9 mouse cellular contexts compared by ENCODE assay signal in genomic region chr4:135314419-135314832, GRCm38 (mm10). TPM values are rescaled to one million over a fixed set of nuclear protein-coding genes. Genes with fewer than 3 reads are reported as not detected.
A peak's percentile ranks its signal among the peaks of the same experiment; 100 is the strongest.
DNase-seq lines count a peak whose midpoint lies in the region; ATAC-seq lines count a peak whose summit lies in the region.
"Had no signal": no experiment of that assay in that cellular context is flagged by ENCODE, and none has a peak within 500 bp of the region (broad histone marks: within the 10 kb centered on the region; RNA-seq: fewer than 3 reads in every experiment).

No protein-coding gene starts in this region.

- peaks cover 5% of the 10 kb centered on the region; the same call in 1 of the 2 replicates for H3K9me3 ChIP-seq in heart, embryonic 11.5 days (replicated peaks; ENCODE audit: control insufficient read depth, low read length)
- H3K9me3 ChIP-seq in heart, embryonic 14.5 days (ENCODE audit: control insufficient read depth, low read length), result peaks cover 4% of the 10 kb centered on the region; the same call in 1 of the 2 replicates
- H3K9me3 ChIP-seq in hindbrain, embryonic 14.5 days (ENCODE audit: control insufficient read depth, low read length), result no peaks in the 10 kb centered on the region

- 34% methylated on average over 11 of the region's 11 CpGs for WGBS in heart, embryonic 11.5 days (ENCODE audit: insufficient replicate concordance)
- 17% methylated on average over 11 of the region's 11 CpGs for WGBS in heart, embryonic 14.5 days
- WGBS in macrophage (ENCODE audit: missing documents), result 72% methylated on average over 11 of the region's 11 CpGs
- 88% methylated on average over 11 of the region's 11 CpGs for WGBS in hindbrain, embryonic 14.5 days

- H3K79me2 ChIP-seq in macrophage (ENCODE audit: inconsistent target), result no peaks in the 10 kb centered on the region

- no peak for ATAC-seq in heart, embryonic 11.5 days (replicated peaks; ENCODE audit: insufficient number of reproducible peaks, low FRiP score, low TSS enrichment)
- ATAC-seq in heart, embryonic 14.5 days (ENCODE audit: insufficient number of reproducible peaks, insufficient read depth, low FRiP score, low read depth), result no peak
- no peak for ATAC-seq in hindbrain, embryonic 14.5 days (ENCODE audit: low FRiP score)

- H3K4me1 ChIP-seq in heart, embryonic 11.5 days (ENCODE audit: control insufficient read depth, insufficient read depth, low read length), result peaks cover 28% of the 10 kb centered on the region
- peaks cover 31 to 38% of the 10 kb centered on the region in 2 experiments for H3K4me1 ChIP-seq in heart, embryonic 14.5 days (ENCODE audit: control insufficient read depth in 2 of 2, insufficient read depth in 2 of 2, low read length in 2 of 2)
- no peaks in the 10 kb centered on the region for H3K4me1 ChIP-seq in hindbrain, embryonic 14.5 days (replicated peaks; ENCODE audit: control insufficient read depth, insufficient read depth, low read length)

- H3K4me3 ChIP-seq in heart, embryonic 11.5 days (ENCODE audit: low read depth, low read length), result no peak overlapping the region
- H3K4me3 ChIP-seq in heart, embryonic 14.5 days (ENCODE audit: control insufficient read depth in 1 of 2, insufficient read depth in 1 of 2, low read depth in 1 of 2, low read length in 2 of 2), result peak overlapping the region in 1 of 2 experiments; percentile 14; a peak in 1 of 4 replicates
- H3K4me3 ChIP-seq in macrophage (ENCODE audit: inconsistent target), result no peak overlapping the region; the same call in 1 of the 2 replicates
- H3K4me3 ChIP-seq in hindbrain, embryonic 14.5 days (replicated peaks; ENCODE audit: low read length), result no peak overlapping the region

- intact Hi-C loops in heart, postnatal 25 days (cut with DNase I), result no loop called here

- no peak overlapping the region for H3K9ac ChIP-seq in heart, embryonic 11.5 days (ENCODE audit: low read depth, low read length)
- H3K9ac ChIP-seq in heart, embryonic 14.5 days (ENCODE audit: low read length), result peak overlapping the region; percentile 67
- no peak overlapping the region for H3K9ac ChIP-seq in hindbrain, embryonic 14.5 days

- peak overlapping the region; percentile 95 for H3K27ac ChIP-seq in heart, embryonic 11.5 days (ENCODE audit: low read depth, low read length)
- peak overlapping the region; percentile 95 to 97 for H3K27ac ChIP-seq in heart, embryonic 14.5 days (replicated peaks in 1 of 2; ENCODE audit: control insufficient read depth in 1 of 2, insufficient read depth in 1 of 2, low read depth in 2 of 2, low read length in 2 of 2)
- peak overlapping the region; percentile 73 for H3K27ac ChIP-seq in macrophage
- no peak overlapping the region for H3K27ac ChIP-seq in hindbrain, embryonic 14.5 days

- no peaks in the 10 kb centered on the region for H3K27me3 ChIP-seq in heart, embryonic 11.5 days (ENCODE audit: control insufficient read depth, insufficient read depth, low read length)
- no peaks in the 10 kb centered on the region for H3K27me3 ChIP-seq in heart, embryonic 14.5 days (ENCODE audit: control insufficient read depth, insufficient read depth, low read length)
- no peaks in the 10 kb centered on the region for H3K27me3 ChIP-seq in hindbrain, embryonic 14.5 days (ENCODE audit: control insufficient read depth, insufficient read depth, low read length)

- H3K36me3 ChIP-seq in heart, embryonic 11.5 days (ENCODE audit: control insufficient read depth, insufficient read depth, low read length), result peaks cover 16% of the 10 kb centered on the region
- H3K36me3 ChIP-seq in heart, embryonic 14.5 days (ENCODE audit: control insufficient read depth, insufficient read depth, low read length), result peaks cover 42% of the 10 kb centered on the region
- no peaks in the 10 kb centered on the region for H3K36me3 ChIP-seq in macrophage (ENCODE audit: inconsistent target)
- H3K36me3 ChIP-seq in hindbrain, embryonic 14.5 days (replicated peaks; ENCODE audit: control insufficient read depth, insufficient read depth), result peaks cover 39% of the 10 kb centered on the region

- peak overlapping the region; percentile 57 for H3K4me2 ChIP-seq in heart, embryonic 11.5 days
- peak overlapping the region; percentile 62 for H3K4me2 ChIP-seq in heart, embryonic 14.5 days (ENCODE audit: low read length)
- no peak overlapping the region for H3K4me2 ChIP-seq in hindbrain, embryonic 14.5 days (replicated peaks)

- DNase-seq in heart, postnatal 25 days (ENCODE audit: low spot score), result no peak
- peak; percentile 83 for DNase-seq in MEL-GATA-1-ER (ENCODE audit: extremely low read depth, low read depth)
- DNase-seq in hindbrain, embryonic 14.5 days (ENCODE audit: low spot score), result no peak
- no peak for DNase-seq in cerebellum, adult 8-10 months
- DNase-seq in right cerebral cortex, postnatal 36 days (ENCODE audit: low spot score in 2 of 2), result no peak
- DNase-seq: cerebellum, postnatal 10 days had no signal

RNA-seq across cellular contexts. Expression of gene Srrm1, which starts 38.7 kb away (rescaled TPM):
- polyA plus RNA-seq in heart, embryonic 11.5 days (2014; fragmentation: Nextera tagmentation; extraction: Ambion mirVana), result 143 and 183 TPM in 2 replicates
- 10 to 100 TPM; 58.8 to 62.3 TPM for total RNA-seq in heart, postnatal 25 days (2021)
- polyA plus RNA-seq in heart, embryonic 14.5 days (2014; fragmentation: Nextera tagmentation; extraction: Ambion mirVana), result 120 TPM in 2 replicates
- total RNA-seq in macrophage (2018; cell fraction: chromatin; rRNA removed), result 100 to 1,000 TPM; 375 to 635 (median 477) TPM
- 100 to 1,000 TPM in 14 of 26 experiments, 10 to 100 TPM in 12; 88.1 to 126 (median 101) TPM for total RNA-seq in macrophage (2018; cell fraction: cytosol; rRNA removed)
- total RNA-seq in macrophage (2018; cell fraction: nucleus; rRNA removed), result 100 to 1,000 TPM; 200 to 361 (median 267) TPM
- polyA plus RNA-seq in macrophage (2018), result 79.8 to 270 TPM (median 92.9 TPM) in 3 replicates
- polyA plus RNA-seq in hindbrain, embryonic 14.5 days (2014; fragmentation: Nextera tagmentation; extraction: Ambion mirVana), result 137 and 146 TPM in 2 replicates

RNA-seq across cellular contexts. Expression of gene Clic4, which starts 41.8 kb away (rescaled TPM):
- 156 and 251 TPM in 2 replicates for polyA plus RNA-seq in heart, embryonic 11.5 days (2014; fragmentation: Nextera tagmentation; extraction: Ambion mirVana)
- total RNA-seq in heart, postnatal 25 days (2021), result 100 to 1,000 TPM; 249 to 269 TPM
- 181 and 194 TPM in 2 replicates for polyA plus RNA-seq in heart, embryonic 14.5 days (2014; fragmentation: Nextera tagmentation; extraction: Ambion mirVana)
- 1,000 to 10,000 TPM in 4 of 26 experiments, 100 to 1,000 TPM in 12, 10 to 100 TPM in 10; 44.7 to 1,202 (median 255) TPM for total RNA-seq in macrophage (2018; cell fraction: chromatin; rRNA removed)
- 1,000 to 10,000 TPM in 1 of 26 experiments, 100 to 1,000 TPM in 25; 181 to 1,494 (median 243) TPM for total RNA-seq in macrophage (2018; cell fraction: cytosol; rRNA removed)
- 1,000 to 10,000 TPM in 4 of 26 experiments, 100 to 1,000 TPM in 21, 10 to 100 TPM in 1; 96.8 to 1,122 (median 483) TPM for total RNA-seq in macrophage (2018; cell fraction: nucleus; rRNA removed)
- polyA plus RNA-seq in macrophage (2018), result 149 to 188 TPM (median 173 TPM) in 3 replicates
- polyA plus RNA-seq in hindbrain, embryonic 14.5 days (2014; fragmentation: Nextera tagmentation; extraction: Ambion mirVana), result 43.2 and 50.4 TPM in 2 replicates
